Mouse (Mus musculus): ENCODE data around the gene Ercc5.

GRCm38 (mm10) chr1:44178086-44178485, 30.5 kb downstream of the Ercc5 start:
- TF ChIP-seq GATA1 (IDR thresholded peaks at IDR 0.05; ENCODE audit: borderline replicate concordance, low read length), result no peak
- TF ChIP-seq FLI1 (IDR thresholded peaks at IDR 0.05; ENCODE audit: low read length), result no peak
